Mouse (Mus musculus): ENCODE data around the gene Hoxc11. TPM values are rescaled to one million over a fixed set of nuclear protein-coding genes. Genes with fewer than 3 reads are reported as not detected.

The Hoxc11 gene
- polyA plus RNA-seq, 1 experiment from 2014 or later = not detected

DNA sequence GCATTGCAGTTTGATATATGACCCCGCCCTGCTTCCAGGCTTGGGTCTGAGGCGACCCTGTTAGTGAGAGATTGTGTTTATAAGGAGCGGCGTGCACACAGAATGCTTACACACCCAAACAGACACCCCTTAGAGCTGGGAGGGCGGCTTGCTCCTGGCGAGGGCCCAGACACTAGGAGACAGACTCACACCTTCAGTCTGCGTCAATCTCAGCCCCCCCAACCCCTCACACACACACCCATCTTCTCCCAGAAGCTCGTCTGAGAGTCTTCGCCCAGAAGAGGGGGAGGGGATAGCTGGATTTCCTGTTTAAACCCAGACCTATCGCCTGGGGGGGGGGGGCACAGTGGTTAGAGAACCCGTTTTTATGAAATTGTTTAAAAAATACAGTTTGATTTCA is 45.7 kb downstream of the Hoxc11 start:
- ATAC-seq (replicated peaks; ENCODE audit: insufficient number of reproducible peaks, low FRiP score, low TSS enrichment) = peak; percentile 42; the same call in 1 of the 2 replicates
- Histone ChIP-seq H3K9ac (ENCODE audit: low read depth, low read length) (no peak overlapping the region), H3K36me3 (ENCODE audit: control insufficient read depth, insufficient read depth, low read length) (no peaks in the 10 kb centered on the region), H3K4me3 (ENCODE audit: low read depth, low read length) (peak overlapping the region; percentile 55; the same call in 1 of the 2 replicates), H3K27ac (ENCODE audit: low read depth, low read length) (no peak overlapping the region), H3K4me1 (ENCODE audit: control insufficient read depth, insufficient read depth, low read length) (peaks cover 19% of the 10 kb centered on the region; the same call in 1 of the 2 replicates), H3K27me3 (ENCODE audit: control insufficient read depth, insufficient read depth, low read length) (peaks cover 98% of the 10 kb centered on the region), H3K4me2 (peak overlapping the region; percentile 89), H3K9me3 (replicated peaks; ENCODE audit: control insufficient read depth, low read length) (no peaks in the 10 kb centered on the region)
- WGBS (ENCODE audit: insufficient replicate concordance) = 5% methylated on average over 9 of the region's 11 CpGs

DNA sequence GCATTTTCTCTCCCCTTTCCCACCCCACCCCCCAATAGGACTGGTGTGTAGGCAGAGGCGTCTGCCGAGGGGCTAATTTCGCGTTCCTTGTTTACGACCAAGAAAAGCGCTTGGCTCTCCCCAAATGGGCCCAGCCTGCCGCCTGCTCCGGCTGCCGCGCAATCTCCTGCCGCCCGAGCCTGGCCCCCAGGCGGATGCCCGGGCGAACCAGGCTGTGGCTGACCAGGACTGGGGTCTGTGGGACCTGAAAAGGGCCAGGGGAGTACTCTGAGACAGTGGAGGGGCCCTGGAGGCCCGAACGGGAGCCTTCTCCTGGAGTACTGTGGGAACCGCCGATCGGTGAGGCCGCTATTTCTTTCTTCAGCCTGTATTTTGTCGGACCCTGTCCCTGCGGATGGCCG is 46.3 kb downstream of the Hoxc11 start:
- H3K27ac ChIP-seq (ENCODE audit: low read depth, low read length) = no peak overlapping the region
- H3K27me3 ChIP-seq (ENCODE audit: control insufficient read depth, insufficient read depth, low read length) = peaks cover 98% of the 10 kb centered on the region
- H3K36me3 ChIP-seq (ENCODE audit: control insufficient read depth, insufficient read depth, low read length) = no peaks in the 10 kb centered on the region
- no peak for ATAC-seq (replicated peaks; ENCODE audit: insufficient number of reproducible peaks, low FRiP score, low TSS enrichment)
- peak overlapping the region; percentile 11; the same call in 1 of the 2 replicates for H3K4me3 ChIP-seq (ENCODE audit: low read depth, low read length)
- H3K4me2 ChIP-seq = peak overlapping the region; percentile 58
- no peaks in the 10 kb centered on the region for H3K9me3 ChIP-seq (replicated peaks; ENCODE audit: control insufficient read depth, low read length)
- 2% methylated on average over 24 of the region's 24 CpGs for WGBS (ENCODE audit: insufficient replicate concordance)
- H3K9ac ChIP-seq (ENCODE audit: low read depth, low read length) = peak overlapping the region; percentile 29
- peaks cover 19% of the 10 kb centered on the region; the same call in 1 of the 2 replicates for H3K4me1 ChIP-seq (ENCODE audit: control insufficient read depth, insufficient read depth, low read length)

DNA sequence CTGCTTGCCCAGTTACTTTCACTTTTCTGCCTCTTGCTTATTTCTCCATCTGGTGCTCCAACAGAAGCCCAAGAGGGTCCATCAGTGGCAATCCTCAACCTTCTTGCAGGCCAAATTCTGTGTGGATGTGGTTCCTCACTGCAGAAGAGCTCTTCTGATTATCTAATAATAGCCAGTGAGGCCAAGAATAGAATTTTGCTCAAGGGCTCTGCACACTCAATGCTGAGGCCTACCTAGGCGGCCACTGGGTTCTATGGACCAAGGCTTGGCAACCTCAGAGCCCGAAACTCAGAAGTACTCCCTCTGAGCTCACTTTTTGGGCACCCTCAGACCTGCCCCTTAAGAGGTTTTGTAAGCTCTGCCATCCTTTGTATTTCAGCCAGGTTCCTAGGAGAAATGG is 47.1 kb downstream of the Hoxc11 start:
- no peak overlapping the region for H3K4me3 ChIP-seq (ENCODE audit: low read depth, low read length)
- 24% methylated on average over 2 of the region's 2 CpGs for WGBS (ENCODE audit: insufficient replicate concordance)

DNA sequence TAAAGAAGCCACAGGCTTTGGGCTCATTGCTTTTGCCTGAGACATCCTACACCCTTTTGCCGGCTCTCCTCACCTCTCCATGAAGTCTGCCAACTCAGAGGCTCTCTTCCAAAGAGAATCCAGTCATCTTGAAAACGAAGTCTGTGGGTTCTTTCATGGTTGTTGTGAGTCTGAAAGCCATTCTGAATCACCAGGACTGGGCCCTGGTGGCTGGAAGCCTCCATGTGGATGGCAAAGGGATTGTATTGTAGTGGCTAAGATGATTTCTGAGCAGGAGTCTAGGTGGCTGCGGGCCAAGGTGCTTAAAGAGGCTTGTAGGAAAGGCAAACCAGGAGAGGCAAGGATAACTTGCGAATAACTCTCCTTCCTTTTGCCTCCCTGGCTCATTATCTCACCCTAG is 47.9 kb downstream of the Hoxc11 start:
- H3K27ac ChIP-seq (ENCODE audit: low read depth, low read length) = no peak overlapping the region
- peaks cover 99% of the 10 kb centered on the region for H3K27me3 ChIP-seq (ENCODE audit: control insufficient read depth, insufficient read depth, low read length)
- H3K9ac ChIP-seq (ENCODE audit: low read depth, low read length) = no peak overlapping the region
- H3K4me2 ChIP-seq = no peak overlapping the region
- no peak for ATAC-seq (replicated peaks; ENCODE audit: insufficient number of reproducible peaks, low FRiP score, low TSS enrichment)
- peaks cover 19% of the 10 kb centered on the region; the same call in 1 of the 2 replicates for H3K4me1 ChIP-seq (ENCODE audit: control insufficient read depth, insufficient read depth, low read length)
- WGBS (ENCODE audit: insufficient replicate concordance) = 13% methylated on average over 4 of the region's 4 CpGs
- H3K36me3 ChIP-seq (ENCODE audit: control insufficient read depth, insufficient read depth, low read length) = no peaks in the 10 kb centered on the region
- H3K4me3 ChIP-seq (ENCODE audit: low read depth, low read length) = no peak overlapping the region
- no peaks in the 10 kb centered on the region for H3K9me3 ChIP-seq (replicated peaks; ENCODE audit: control insufficient read depth, low read length)

More for the DNA sequence above, 47.1 kb downstream of the Hoxc11 start:
- Histone ChIP-seq H3K9me3 (replicated peaks; ENCODE audit: control insufficient read depth, low read length) (no peaks in the 10 kb centered on the region), H3K9ac (ENCODE audit: low read depth, low read length) (no peak overlapping the region), H3K36me3 (ENCODE audit: control insufficient read depth, insufficient read depth, low read length) (no peaks in the 10 kb centered on the region), H3K4me2 (peak overlapping the region; percentile 34; the same call in 1 of the 2 replicates), H3K4me1 (ENCODE audit: control insufficient read depth, insufficient read depth, low read length) (peaks cover 19% of the 10 kb centered on the region; the same call in 1 of the 2 replicates), H3K27ac (ENCODE audit: low read depth, low read length) (no peak overlapping the region), H3K27me3 (ENCODE audit: control insufficient read depth, insufficient read depth, low read length) (peaks cover 98% of the 10 kb centered on the region)
- ATAC-seq (replicated peaks; ENCODE audit: insufficient number of reproducible peaks, low FRiP score, low TSS enrichment) = no peak

DNA sequence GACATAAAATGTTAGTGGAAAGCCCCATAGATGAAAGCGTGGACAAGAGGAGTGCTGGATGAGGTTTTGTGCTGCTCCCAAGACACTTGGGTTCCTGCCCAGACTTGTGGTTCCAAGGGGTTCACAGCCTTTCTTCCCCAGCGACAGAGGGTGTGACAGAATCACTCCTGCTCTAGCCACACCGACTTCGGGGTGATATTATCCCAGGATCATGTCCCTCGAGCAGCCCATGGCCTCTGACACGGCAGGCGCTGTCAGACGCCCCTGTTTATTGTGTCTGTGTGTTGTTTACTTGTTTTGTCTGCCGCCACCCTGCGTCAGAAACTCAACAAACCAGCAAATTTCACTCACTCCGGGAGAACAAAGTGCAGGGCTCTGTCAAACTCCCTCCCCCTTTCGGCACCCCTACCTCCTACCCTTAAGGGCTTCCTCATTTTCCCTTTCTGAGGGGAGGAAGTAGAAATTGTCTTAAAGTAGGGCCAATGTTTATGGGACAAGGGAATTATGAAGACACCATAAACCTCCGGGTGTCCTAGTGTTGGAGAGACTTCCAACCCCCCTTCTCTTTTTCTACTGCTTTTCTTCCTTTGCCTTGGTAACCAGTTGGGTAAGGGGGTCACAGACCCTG is 48.7 kb downstream of the Hoxc11 start:
- Histone ChIP-seq H3K9ac (ENCODE audit: low read depth, low read length) (no peak overlapping the region), H3K4me2 (no peak overlapping the region), H3K27ac (ENCODE audit: low read depth, low read length) (no peak overlapping the region), H3K9me3 (replicated peaks; ENCODE audit: control insufficient read depth, low read length) (no peaks in the 10 kb centered on the region), H3K4me1 (ENCODE audit: control insufficient read depth, insufficient read depth, low read length) (peaks cover 19% of the 10 kb centered on the region; the same call in 1 of the 2 replicates), H3K36me3 (ENCODE audit: control insufficient read depth, insufficient read depth, low read length) (no peaks in the 10 kb centered on the region), H3K4me3 (ENCODE audit: low read depth, low read length) (no peak overlapping the region), H3K27me3 (ENCODE audit: control insufficient read depth, insufficient read depth, low read length) (peaks cover 99% of the 10 kb centered on the region)
- ATAC-seq (replicated peaks; ENCODE audit: insufficient number of reproducible peaks, low FRiP score, low TSS enrichment) = no peak
- 5% methylated on average over 13 of the region's 13 CpGs for WGBS (ENCODE audit: insufficient replicate concordance)

DNA sequence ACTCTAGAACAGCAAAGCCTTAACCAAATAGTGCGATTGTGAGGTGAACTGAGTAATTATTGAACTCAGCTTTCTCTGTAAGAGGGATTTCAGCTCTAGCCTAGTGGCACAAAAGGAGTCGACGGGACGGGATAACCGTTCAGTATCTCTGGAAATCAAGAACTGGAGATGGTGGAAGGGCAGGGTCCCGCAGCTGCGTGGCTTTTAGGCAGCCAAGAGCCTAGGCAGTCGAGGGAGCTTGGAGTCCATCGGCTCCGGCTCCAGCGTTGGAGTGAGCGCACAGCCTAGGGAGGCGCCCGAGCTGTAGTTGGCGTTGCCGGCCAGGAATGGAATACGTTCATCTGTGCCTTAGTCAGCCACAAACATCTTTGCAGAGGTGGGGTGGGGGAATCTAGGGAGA is 51.1 kb downstream of the Hoxc11 start:
- no peaks in the 10 kb centered on the region for H3K9me3 ChIP-seq (replicated peaks; ENCODE audit: control insufficient read depth, low read length)
- peaks cover 99% of the 10 kb centered on the region for H3K27me3 ChIP-seq (ENCODE audit: control insufficient read depth, insufficient read depth, low read length)
- no peaks in the 10 kb centered on the region for H3K36me3 ChIP-seq (ENCODE audit: control insufficient read depth, insufficient read depth, low read length)
- 2% methylated on average over 17 of the region's 17 CpGs for WGBS (ENCODE audit: insufficient replicate concordance)
- peaks cover 10% of the 10 kb centered on the region; the same call in 1 of the 2 replicates for H3K4me1 ChIP-seq (ENCODE audit: control insufficient read depth, insufficient read depth, low read length)
- no peak overlapping the region for H3K9ac ChIP-seq (ENCODE audit: low read depth, low read length)
- H3K4me3 ChIP-seq (ENCODE audit: low read depth, low read length) = no peak overlapping the region
- no peak for ATAC-seq (replicated peaks; ENCODE audit: insufficient number of reproducible peaks, low FRiP score, low TSS enrichment)
- H3K27ac ChIP-seq (ENCODE audit: low read depth, low read length) = no peak overlapping the region
- H3K4me2 ChIP-seq = no peak overlapping the region

DNA sequence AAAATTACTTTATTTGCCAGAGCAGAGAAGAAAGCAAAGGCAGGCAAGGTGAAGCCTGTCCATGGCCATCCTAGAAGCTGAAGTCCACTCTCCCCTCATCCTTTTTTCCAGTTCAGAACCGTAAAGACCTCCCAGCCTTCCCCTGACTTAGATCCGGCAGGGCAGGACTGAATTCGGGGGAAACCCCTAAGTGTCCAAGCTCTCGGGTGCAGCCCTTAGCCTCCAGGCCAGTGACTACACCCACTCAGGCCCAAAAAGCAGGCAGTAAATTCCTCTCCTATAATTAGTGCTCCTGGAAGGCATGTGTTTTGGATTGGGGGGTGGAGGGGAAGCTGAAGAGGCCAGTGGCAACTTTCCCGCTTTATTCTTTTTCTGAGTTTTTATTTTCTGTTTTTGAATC is 51.6 kb downstream of the Hoxc11 start:
- H3K9ac ChIP-seq (ENCODE audit: low read depth, low read length) = no peak overlapping the region
- H3K27ac ChIP-seq (ENCODE audit: low read depth, low read length) = no peak overlapping the region
- peaks cover 99% of the 10 kb centered on the region for H3K27me3 ChIP-seq (ENCODE audit: control insufficient read depth, insufficient read depth, low read length)
- H3K4me1 ChIP-seq (ENCODE audit: control insufficient read depth, insufficient read depth, low read length) = peaks cover 7% of the 10 kb centered on the region; the same call in 1 of the 2 replicates
- no peak overlapping the region for H3K4me3 ChIP-seq (ENCODE audit: low read depth, low read length)
- WGBS (ENCODE audit: insufficient replicate concordance) = 6% methylated on average over 5 of the region's 5 CpGs
- H3K36me3 ChIP-seq (ENCODE audit: control insufficient read depth, insufficient read depth, low read length) = no peaks in the 10 kb centered on the region
- H3K9me3 ChIP-seq (replicated peaks; ENCODE audit: control insufficient read depth, low read length) = no peaks in the 10 kb centered on the region
- no peak for ATAC-seq (replicated peaks; ENCODE audit: insufficient number of reproducible peaks, low FRiP score, low TSS enrichment)
- no peak overlapping the region for H3K4me2 ChIP-seq

DNA sequence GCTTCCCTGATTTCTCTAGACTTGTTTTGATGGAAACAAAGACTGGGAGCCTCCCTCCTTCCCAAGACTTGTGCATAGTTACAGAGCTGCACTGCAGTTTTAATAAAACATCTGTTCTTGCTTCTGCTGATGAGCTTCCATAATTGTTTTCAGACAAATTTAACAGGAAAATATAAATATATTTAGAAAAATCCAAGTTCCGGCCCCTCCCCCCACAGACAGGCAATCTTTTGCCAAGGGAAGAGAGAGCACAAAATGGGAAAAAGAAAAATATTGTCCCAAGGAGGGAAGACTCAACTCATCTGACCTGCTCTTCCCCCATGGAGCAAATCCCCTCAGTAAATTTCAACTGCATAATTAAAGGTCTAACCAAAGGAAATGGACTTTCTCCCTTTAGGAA is 52.1 kb downstream of the Hoxc11 start:
- ATAC-seq (replicated peaks; ENCODE audit: insufficient number of reproducible peaks, low FRiP score, low TSS enrichment) = no peak
- H3K9me3 ChIP-seq (replicated peaks; ENCODE audit: control insufficient read depth, low read length) = no peaks in the 10 kb centered on the region
- H3K36me3 ChIP-seq (ENCODE audit: control insufficient read depth, insufficient read depth, low read length) = no peaks in the 10 kb centered on the region
- peaks cover 99% of the 10 kb centered on the region for H3K27me3 ChIP-seq (ENCODE audit: control insufficient read depth, insufficient read depth, low read length)
- no peak overlapping the region for H3K9ac ChIP-seq (ENCODE audit: low read depth, low read length)
- H3K4me2 ChIP-seq = no peak overlapping the region
- no peak overlapping the region for H3K4me3 ChIP-seq (ENCODE audit: low read depth, low read length)
- H3K4me1 ChIP-seq (ENCODE audit: control insufficient read depth, insufficient read depth, low read length) = peaks cover 2% of the 10 kb centered on the region; the same call in 1 of the 2 replicates
- WGBS (ENCODE audit: insufficient replicate concordance) = 3% methylated on average over 1 of the region's 1 CpGs
- no peak overlapping the region for H3K27ac ChIP-seq (ENCODE audit: low read depth, low read length)
